Mouse (Mus musculus) embryo, embryonic 10 days (tissue): ENCODE measurements around the gene Zfp119b.

ENCODE experiments used
- DNase-seq: peaks from one replicate; pipeline ENCODE4 v3.0.0-alpha.2; 2015; ENCODE audit warnings: low spot score

Zfp119b gene

DNA sequence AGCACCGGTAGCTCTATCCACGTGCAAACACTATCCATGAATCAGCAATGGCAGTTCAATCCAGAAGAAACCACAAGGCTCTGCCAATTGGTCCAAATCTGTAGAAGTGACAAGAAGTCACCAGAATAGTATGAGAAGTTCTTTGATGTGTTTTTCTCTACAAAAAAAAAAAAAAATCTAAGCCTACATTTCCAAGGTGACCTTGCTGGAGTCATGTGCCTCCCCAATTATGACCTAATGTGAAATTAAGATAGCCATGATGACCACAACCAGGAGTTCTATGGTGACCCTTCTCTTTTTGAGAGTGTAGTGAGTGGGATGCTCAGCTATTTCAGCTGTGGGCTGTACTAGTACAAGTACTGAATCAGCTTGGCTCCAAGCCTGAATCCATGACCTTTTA is at the start of gene Zfp119b:
TSS of gene Zfp119b (minus strand) at position 101 of the 400 bp plus-strand sequence.
- no peak for DNase-seq

DNA sequence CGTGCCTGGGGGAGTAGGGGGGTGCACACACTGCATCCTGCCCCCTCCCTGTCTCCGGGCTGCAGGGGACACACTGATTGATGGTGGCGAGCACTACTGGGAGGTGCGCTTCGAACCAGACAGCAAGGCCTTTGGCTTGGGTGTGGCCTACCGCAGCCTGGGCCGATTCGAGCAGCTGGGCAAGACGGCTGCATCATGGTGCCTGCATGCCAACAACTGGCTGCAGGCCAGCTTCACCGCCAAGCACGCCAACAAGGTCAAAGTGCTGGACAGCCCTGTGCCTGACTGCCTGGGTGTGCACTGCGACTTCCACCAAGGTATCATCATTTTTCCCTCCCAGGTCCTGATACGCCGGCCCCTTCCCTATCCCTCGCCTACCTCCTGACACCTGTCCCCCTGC is 46.7 kb upstream of the Zfp119b start:
- DNase-seq: no peak

- DNase-seq: no peak
Measured at GRCm38 (mm10) chr17:55990278-55990898, 41.1 kb upstream of the Zfp119b start.

DNA sequence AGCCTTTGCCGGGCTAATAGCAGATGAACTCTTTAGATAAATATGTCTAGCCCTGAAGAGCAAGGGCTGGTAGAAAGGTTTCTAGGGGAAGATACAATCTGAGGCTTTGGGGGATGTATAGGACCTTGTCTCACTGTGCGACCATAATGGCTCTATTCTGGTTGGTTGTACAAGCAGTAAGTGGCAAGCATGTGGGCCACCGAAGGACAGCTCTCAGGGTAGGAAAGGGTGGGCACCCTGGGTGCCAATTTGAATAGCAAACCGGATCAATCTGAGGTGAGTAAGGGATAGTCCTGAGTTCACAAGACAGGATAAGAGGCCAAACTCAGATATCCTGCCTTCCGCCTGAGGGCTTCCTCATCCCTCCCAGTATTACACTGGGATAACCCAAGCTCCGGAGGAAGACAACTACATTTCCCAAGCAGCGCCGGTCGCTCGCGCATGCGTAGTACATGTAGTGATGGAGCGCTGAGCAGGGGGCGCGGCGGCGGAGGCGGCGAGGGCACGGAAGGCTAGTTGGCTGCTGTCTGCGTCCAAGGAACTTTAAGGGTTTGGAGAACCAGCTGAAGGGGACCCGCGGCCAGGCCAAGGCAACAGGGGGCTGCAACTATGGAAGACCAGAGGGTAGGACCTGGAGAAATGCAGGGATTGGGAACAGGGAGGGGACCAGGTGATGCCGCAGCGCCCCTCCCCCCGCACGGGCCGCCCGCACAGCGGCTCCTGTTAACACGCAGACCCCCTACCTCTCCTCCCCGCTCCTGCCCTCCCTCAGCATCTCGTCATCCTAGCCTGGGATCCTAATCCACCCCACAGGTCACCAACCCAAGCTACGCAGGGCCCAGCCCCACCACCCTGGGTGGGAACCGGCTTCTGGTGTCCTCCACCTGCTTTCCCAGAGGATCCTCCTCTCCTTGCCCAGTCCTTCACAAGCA is 37.0 kb upstream of the Zfp119b start, which contains the start of gene Fsd1:
TSS of gene Fsd1 (plus strand) at position 480 of the 932 bp plus-strand sequence.
- peak; percentile 93 for DNase-seq

DNA sequence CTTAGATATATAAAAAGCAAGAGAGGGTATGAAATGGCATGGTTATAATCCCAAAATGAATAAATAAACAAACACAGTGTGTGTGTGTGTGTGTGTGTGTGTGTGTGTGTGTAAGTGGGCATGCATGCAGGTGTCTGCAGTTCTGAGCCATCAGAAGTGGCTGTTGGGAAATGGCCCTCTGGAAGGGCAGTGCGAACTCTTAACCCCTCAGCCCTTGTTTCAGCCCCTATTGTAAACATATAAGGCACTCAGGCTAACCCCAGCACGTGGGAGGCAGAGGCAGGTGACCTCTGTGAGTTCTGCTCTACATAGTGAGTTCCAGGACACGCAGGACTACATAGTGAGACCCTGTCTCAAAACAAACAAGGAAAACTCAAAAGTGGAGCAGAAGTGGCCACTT is 28.0 kb upstream of the Zfp119b start:
- no peak for DNase-seq

DNA sequence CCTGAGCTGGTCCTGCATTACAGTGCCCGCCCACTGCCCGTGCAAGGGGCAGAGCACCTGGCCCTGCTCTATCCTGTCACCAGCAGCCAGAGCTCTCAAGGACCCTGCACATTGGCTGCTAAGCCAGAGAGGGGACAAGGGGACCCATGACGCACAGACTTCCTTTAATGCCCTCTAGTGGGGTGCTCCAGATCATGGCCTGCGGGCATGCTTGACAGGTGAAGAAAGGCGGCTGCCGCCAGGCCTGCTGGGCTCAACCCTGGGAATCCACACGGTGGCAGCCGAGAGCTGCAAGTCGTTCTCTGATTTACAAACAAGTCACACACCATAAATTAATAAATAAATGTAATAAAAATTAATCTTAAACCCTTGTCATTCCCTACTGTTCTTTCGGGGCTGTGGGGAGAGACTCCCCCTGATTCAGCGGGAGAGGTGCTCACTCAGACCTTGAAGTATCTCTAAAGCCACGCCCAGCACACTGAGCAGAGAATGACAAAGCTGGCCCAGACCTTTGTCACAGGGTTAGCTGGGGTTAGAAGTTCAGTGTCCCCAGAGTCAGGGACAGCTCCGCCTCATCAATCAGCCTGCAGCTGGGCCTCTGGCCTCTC is 27.1 kb upstream of the Zfp119b start:
- peak; percentile 79 for DNase-seq

- no peak for DNase-seq
Measured at GRCm38 (mm10) chr17:55971453-55971852, 22.2 kb upstream of the Zfp119b start.

DNA sequence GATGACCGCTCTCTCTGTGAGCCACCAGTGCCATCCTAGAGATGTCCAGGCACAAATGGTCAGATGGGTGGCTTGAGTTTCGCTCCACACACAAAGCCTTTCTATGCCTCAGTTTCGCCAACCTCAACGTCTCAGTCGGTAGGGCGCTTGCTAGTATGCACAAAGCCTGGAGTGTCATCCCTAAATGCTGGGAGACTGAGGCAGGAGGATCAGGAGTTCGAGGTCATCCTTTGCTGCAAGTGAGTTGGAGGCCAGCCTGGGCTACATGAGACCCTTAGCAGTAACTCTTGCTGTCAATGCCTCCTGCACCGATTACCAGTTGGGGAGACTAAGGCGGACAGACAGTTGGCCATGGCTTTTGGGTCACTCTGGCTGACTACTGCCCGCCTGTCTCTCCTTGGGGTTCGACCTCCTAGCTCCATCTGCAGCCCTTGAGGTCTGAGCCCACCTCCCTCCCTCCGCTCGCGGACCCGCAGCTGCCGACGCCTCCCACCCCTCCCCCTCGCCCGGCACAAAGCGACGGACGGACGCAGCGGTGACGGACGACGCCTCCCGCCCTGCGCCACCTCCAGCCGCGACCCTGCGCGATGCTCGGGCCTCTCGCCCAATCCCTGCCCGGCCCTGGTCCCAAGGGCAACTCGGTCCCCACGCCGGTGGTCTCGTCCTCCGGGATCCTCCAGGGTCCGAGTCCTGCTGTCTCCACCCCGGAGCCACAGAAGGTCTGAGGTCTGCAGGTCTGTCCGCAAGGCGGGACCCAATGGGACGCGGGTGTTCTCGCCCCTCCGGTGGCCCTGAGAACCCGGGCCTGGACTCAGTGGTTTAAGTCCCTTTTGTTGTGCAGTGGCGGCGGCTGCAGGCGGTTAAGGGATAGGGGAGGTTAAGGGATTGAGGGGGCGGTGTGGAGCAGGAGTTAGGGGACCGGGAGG is 20.9 kb upstream of the Zfp119b start, which contains the start of gene Shd:
TSS of gene Shd (plus strand) at position 502 of the 926 bp plus-strand sequence.
- peak; percentile 81 for DNase-seq

- peak; percentile 53 for DNase-seq
Measured at GRCm38 (mm10) chr17:55969560-55969959, 20.3 kb upstream of the Zfp119b start.

GRCm38 (mm10) chr17:55968210-55968609 is 18.9 kb upstream of the Zfp119b start:
- no peak for DNase-seq

DNA sequence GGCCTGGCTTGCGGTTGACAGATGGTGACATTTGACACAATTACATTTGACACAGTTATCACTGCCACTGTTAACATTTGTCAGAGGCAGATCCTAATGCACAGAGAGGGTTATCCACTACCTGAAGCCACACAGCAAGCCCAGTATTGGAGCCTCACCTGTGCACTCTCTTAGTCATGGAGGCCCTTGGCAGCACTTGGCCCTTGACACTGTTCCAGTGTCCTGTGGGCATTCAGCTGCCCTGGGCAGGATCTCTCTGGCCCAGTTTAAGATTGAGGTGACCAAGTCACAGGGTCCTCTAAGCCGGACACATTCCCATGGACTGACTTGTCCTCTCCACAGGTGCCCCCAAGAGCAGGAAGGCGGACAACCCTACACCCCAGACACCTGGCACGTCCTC is 17.9 kb upstream of the Zfp119b start:
- no peak for DNase-seq

DNA sequence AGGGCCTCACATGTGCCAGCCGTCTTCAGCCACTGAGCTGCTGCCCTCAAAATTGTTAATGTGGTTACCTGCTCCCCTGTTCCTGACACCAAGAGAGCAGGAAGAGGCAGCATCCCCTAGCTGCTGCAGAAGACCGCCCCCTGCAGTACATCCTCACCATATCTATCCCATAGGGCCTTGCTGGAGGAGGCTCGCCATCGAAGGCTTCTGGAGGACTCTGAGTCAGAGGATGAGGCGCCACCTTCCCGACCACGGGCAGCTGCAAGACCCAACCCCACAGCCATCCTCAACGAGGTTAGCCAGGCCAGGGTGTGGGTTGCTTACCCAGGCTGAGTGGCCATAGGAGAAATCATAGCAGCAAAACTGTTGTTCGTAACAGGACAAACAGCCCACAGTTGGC is 15.7 kb upstream of the Zfp119b start:
- DNase-seq: no peak

DNA sequence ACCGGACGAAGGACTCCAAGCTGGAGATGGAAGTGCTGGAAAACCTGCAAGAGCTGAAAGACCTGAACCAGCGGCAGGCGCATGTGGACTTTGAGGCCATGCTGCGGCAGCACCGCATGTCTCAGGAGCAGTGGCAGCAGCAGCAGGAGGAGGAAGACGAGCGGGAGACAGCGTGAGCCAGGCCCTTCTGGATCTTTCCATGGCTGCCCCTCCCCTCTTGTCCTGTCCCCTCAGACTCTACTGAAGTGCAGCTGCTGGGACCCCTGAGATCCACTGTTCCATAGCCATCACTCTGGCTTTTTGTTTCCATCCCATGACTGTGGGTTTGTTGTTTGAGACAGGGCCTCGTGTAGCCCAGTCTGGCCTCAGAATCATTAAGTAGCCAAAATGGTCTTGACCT is 15.2 kb upstream of the Zfp119b start:
- DNase-seq: no peak

DNA sequence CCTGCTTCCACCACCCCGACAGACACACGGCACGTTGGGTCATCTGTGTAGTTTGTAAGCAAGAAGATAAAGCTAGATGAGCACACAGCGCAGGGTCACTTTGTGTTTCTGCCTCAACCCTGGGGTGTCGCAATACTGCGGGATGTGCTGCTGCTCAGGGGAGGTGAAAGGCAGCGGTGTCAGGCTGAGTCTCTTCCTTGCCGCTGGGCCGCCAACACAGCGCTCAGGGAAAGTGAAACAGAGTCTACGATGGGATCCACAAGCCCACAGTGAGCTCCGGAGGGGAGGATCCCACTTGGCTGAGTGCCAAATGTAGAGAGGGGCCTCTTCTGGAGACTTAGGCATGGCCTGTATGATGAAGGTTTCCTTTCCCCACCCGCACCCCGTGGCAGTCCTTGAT is 13.9 kb upstream of the Zfp119b start:
- DNase-seq: no peak

- DNase-seq: no peak
Measured at GRCm38 (mm10) chr17:55961631-55962030, 12.3 kb upstream of the Zfp119b start.

GRCm38 (mm10) chr17:55960791-55961190 is 11.5 kb upstream of the Zfp119b start:
- no peak for DNase-seq

- DNase-seq: no peak
Measured at GRCm38 (mm10) chr17:55959946-55960740, 10.8 kb upstream of the Zfp119b start.

GRCm38 (mm10) chr17:55958918-55959728 is 9.8 kb upstream of the Zfp119b start, which contains the start of gene Yju2:
Gene Yju2, plus strand, starts transcription at chr17:55959099.
- DNase-seq: peak; percentile 96

GRCm38 (mm10) chr17:55958584-55958886 is 9.2 kb upstream of the Zfp119b start:
- DNase-seq: no peak
